Mouse (Mus musculus): ENCODE results near the gene Aldh3a2. TPM values are rescaled to one million over a fixed set of nuclear protein-coding genes. Genes with fewer than 3 reads are reported as not detected.

Aldh3a2 gene
- polyA plus RNA-seq, 1 experiment from 2014 or later = 21.4 TPM

DNA sequence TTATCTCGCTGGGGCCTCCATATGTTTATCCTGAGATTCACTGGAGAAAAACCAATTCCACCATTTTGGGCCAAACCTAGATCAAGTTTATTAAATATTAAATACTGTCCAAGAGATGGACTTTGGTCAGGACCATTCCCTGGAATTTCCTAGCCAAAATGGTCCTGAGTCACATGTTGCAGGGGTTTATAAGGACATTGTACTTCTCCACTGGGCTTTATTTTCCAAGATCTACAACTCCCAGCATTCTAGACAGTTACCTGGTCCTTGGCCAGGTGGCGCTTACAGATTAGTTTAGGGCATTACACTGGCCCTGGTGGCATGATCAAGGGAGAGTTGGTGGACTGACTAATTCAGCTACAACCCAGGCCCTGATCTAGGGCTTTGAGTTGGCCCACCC, 28.3 kb upstream of the Aldh3a2 start:
- 90% methylated on average over 2 of the region's 2 CpGs for WGBS

DNA sequence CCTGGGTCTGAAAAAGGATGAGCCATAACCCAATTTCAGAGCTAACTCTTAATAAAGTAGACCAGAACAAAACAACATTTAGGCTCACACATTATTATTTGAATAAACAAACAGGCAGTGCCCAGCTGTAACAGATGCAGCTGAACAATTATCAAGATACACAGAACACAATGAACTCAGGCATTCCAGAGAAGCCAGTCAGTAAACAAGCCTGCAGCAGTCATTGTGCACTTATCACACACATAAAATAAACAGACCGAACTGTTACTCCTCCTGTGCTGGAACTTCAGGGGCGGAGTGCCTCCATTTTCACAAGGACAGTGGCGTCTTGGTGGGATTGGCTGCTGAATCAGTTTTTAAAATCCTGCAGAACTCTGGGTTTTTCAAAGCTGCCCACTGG, 27.2 kb upstream of the Aldh3a2 start:
- Histone ChIP-seq H3K4me3 (replicated peaks) (no peak overlapping the region), H3K4me2 (replicated peaks) (no peak overlapping the region), H3K9ac (replicated peaks) (no peak overlapping the region), H3K4me1 (replicated peaks) (no peaks in the 10 kb centered on the region), H3K9me3 (no peaks in the 10 kb centered on the region), H3K27me3 (no peaks in the 10 kb centered on the region), H3K27ac (no peak overlapping the region), H3K36me3 (no peaks in the 10 kb centered on the region)
- WGBS = 89% methylated on average over 3 of the region's 3 CpGs
- ATAC-seq = no peak

More for the DNA sequence above, 28.3 kb upstream of the Aldh3a2 start:
- H3K9me3 ChIP-seq = no peaks in the 10 kb centered on the region
- H3K4me3 ChIP-seq (replicated peaks) = no peak overlapping the region
- H3K4me2 ChIP-seq (replicated peaks) = no peak overlapping the region
- H3K27me3 ChIP-seq = no peaks in the 10 kb centered on the region
- H3K4me1 ChIP-seq (replicated peaks) = no peaks in the 10 kb centered on the region
- H3K36me3 ChIP-seq = no peaks in the 10 kb centered on the region
- no peak overlapping the region for H3K27ac ChIP-seq
- no peak for ATAC-seq
- H3K9ac ChIP-seq (replicated peaks) = no peak overlapping the region

DNA sequence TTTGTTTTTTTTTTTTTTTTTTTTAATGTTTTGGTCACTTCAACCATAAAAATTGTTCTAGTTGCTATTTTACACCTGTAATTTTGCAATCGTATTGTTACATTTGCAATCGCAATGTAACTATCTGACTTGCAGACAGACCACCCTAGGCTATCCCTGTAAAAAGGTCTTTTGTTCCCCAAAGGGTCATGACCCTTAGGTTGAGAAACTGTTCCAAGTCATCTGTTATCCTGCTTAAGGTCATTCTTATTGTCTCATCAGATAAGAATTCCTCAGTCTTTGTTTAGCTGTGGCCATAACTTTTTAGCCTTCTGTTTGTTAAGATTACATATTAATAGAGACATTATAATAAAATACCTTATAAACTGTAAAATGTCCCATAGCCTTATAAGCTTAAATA, 26.0 kb upstream of the Aldh3a2 start:
- Histone ChIP-seq H3K4me2 (replicated peaks) (no peak overlapping the region), H3K9me3 (no peaks in the 10 kb centered on the region), H3K4me3 (replicated peaks) (no peak overlapping the region), H3K9ac (replicated peaks) (no peak overlapping the region), H3K36me3 (no peaks in the 10 kb centered on the region), H3K27ac (no peak overlapping the region), H3K27me3 (no peaks in the 10 kb centered on the region), H3K4me1 (replicated peaks) (no peaks in the 10 kb centered on the region)
- no peak for ATAC-seq
- WGBS = 42% methylated on average over 2 of the region's 2 CpGs

DNA sequence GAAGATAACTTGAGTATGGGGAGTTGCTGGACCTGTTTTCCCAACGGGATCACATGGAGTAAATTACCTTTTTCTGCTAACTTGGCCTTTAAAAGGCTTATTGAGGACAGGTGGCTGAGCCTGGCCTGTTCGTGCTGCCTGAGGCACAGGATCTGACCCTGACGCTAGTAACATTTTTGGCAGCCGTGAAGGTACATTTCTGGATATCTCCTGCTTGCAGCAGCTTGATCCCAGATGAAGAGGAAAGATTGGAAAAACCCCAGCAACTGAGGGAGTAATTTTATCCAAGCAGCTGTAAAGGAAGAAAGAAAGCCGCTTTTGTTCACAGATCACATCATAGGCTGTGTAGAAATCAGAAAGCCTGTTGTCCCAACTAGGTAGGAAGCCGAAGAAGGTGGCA, 17.1 kb upstream of the Aldh3a2 start:
- ATAC-seq = no peak
- no peaks in the 10 kb centered on the region for H3K27me3 ChIP-seq
- WGBS = 89% methylated on average over 6 of the region's 6 CpGs
- no peak overlapping the region for H3K4me3 ChIP-seq (replicated peaks)
- no peaks in the 10 kb centered on the region for H3K4me1 ChIP-seq (replicated peaks)
- H3K9ac ChIP-seq (replicated peaks) = no peak overlapping the region
- H3K9me3 ChIP-seq = no peaks in the 10 kb centered on the region
- H3K36me3 ChIP-seq = no peaks in the 10 kb centered on the region
- H3K27ac ChIP-seq = no peak overlapping the region
- H3K4me2 ChIP-seq (replicated peaks) = no peak overlapping the region

DNA sequence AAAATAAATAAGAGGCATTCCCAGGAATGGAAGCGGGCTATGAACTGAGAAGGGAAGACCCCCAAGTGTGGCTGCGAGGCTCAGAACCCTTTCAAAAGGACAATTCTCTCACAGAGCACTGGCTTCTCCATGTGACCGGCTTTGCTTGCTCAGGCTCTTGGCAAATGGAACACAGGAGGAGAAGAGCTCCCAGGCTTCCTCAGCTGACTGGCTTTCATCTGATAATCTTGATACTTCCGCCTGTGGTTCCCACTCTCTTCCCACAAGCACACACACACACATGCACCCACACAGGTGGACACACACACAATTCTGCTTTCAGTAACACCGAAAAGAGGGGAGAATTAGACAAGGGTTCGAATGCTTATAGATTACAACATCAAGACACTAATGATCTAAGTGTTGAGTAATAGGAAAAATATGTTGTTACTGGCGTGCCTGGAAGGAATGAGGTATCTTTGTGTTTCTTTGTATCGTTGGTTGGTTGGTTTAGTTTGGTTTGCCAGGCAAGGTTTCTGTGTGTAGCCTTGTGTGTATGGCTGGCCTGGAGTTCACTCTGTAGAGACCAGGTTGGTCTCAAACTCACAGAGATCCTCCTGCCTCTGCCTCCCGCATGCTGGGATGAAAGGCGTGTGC, 16.3 kb upstream of the Aldh3a2 start:
- H3K36me3 ChIP-seq = no peaks in the 10 kb centered on the region
- H3K9me3 ChIP-seq = no peaks in the 10 kb centered on the region
- H3K9ac ChIP-seq (replicated peaks) = no peak overlapping the region
- ATAC-seq = no peak
- 92% methylated on average over 10 of the region's 10 CpGs for WGBS
- no peak overlapping the region for H3K4me2 ChIP-seq (replicated peaks)
- H3K4me3 ChIP-seq (replicated peaks) = no peak overlapping the region
- H3K4me1 ChIP-seq (replicated peaks) = no peaks in the 10 kb centered on the region
- H3K27me3 ChIP-seq = no peaks in the 10 kb centered on the region
- H3K27ac ChIP-seq = no peak overlapping the region

DNA sequence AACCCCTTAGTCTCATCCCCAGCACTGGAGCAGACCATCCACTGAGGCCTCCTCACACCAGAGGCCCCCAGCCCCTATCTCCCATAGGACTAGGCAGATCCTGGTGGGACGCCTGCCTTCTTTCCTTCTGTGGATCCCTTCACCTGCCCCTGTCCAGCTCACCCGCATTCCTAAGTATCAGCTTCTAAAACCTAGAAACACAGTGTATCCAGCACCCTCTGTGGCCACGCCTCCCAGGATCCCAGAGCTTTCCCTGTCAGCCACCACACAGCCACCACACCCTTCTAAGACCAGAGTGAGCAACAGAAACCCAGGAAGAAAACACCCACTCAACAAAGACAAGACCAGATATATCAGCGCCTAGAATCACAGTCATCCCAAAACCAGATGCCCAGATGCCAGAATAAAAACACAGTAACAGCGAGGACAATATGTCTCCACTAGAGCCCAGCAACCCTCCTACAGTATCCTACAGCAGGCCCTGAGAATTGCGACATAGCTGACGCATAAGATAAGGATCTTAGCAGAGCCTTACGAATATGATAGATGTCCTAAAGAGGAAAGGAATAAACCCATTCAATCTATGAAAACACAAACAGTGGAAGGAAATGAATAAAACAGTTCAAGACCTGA, 11.3 kb upstream of the Aldh3a2 start:
- Histone ChIP-seq H3K9me3 (no peaks in the 10 kb centered on the region), H3K9ac (replicated peaks) (no peak overlapping the region), H3K27ac (no peak overlapping the region), H3K36me3 (no peaks in the 10 kb centered on the region), H3K27me3 (no peaks in the 10 kb centered on the region), H3K4me3 (replicated peaks) (no peak overlapping the region), H3K4me2 (replicated peaks) (no peak overlapping the region), H3K4me1 (replicated peaks) (no peaks in the 10 kb centered on the region)
- WGBS = 87% methylated on average over 8 of the region's 8 CpGs
- no peak for ATAC-seq

DNA sequence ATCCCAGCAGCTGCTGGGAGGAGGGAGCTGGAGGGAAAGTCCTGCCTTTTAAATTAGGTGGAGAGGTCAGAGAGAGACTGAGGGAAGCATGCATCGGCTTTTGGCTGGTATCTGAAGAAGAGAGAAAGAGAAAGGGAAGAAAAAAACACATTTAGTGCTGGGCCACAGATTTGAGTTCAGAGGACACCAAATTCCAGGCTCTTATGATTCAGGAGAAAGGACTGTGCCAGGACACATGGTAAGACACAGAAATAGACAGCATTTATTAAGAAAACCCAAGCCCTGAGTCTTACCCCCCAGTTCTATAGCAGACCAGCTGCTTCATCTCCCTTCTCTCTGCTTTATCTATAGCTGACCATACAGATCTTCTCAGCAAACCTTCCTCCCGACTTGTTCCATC, 10.7 kb upstream of the Aldh3a2 start:
- no peaks in the 10 kb centered on the region for H3K36me3 ChIP-seq
- WGBS = 70% methylated on average over 2 of the region's 2 CpGs
- no peaks in the 10 kb centered on the region for H3K27me3 ChIP-seq
- H3K4me3 ChIP-seq (replicated peaks) = no peak overlapping the region
- no peaks in the 10 kb centered on the region for H3K4me1 ChIP-seq (replicated peaks)
- H3K27ac ChIP-seq = no peak overlapping the region
- no peak overlapping the region for H3K9ac ChIP-seq (replicated peaks)
- no peak for ATAC-seq
- no peak overlapping the region for H3K4me2 ChIP-seq (replicated peaks)
- H3K9me3 ChIP-seq = no peaks in the 10 kb centered on the region

DNA sequence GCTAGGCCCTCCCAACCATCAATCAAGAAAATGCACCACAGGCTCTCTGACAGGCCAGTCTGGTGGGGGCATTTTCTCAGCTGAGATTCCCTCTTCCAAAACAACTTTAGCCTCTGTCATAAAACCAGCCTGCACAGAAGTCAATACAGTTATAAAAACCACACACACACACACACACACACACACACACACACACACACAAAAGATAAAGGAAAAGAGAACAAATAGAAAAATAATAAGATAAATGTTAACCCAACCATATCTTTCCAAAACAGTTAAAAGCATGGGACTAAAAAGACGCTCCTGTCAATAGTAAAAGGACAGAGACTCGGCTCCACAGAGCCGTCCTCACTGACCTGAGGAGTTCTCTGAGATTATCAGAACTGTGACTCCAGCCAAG, 9.2 kb upstream of the Aldh3a2 start:
- 74% methylated on average over 3 of the region's 3 CpGs for WGBS
- Histone ChIP-seq H3K27ac (no peak overlapping the region), H3K9me3 (no peaks in the 10 kb centered on the region), H3K9ac (replicated peaks) (no peak overlapping the region), H3K4me2 (replicated peaks) (no peak overlapping the region), H3K4me3 (replicated peaks) (no peak overlapping the region), H3K4me1 (replicated peaks) (no peaks in the 10 kb centered on the region), H3K27me3 (no peaks in the 10 kb centered on the region), H3K36me3 (no peaks in the 10 kb centered on the region)
- ATAC-seq = no peak

DNA sequence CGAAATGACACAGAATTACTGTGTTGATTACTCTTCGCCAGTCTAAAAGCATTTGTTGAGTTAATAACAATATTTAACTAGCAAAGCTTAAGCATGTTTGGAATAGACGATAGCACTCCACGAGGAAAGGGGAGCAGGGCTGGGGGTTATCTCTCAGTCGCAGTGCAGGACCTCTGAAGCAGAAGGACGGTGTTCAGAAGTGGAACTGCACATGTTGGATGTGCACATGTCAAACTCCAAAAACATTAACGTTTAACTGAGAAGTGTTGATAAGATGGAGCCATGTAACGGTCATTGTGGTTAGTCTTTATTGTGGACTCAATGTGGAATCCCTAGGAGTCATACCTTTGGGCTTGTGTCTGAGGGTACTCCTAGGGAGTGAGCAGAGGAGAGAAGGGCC, 7.8 kb upstream of the Aldh3a2 start:
- Histone ChIP-seq H3K36me3 (no peaks in the 10 kb centered on the region), H3K27ac (no peak overlapping the region), H3K4me2 (replicated peaks) (no peak overlapping the region), H3K4me1 (replicated peaks) (no peaks in the 10 kb centered on the region), H3K27me3 (no peaks in the 10 kb centered on the region), H3K9ac (replicated peaks) (no peak overlapping the region), H3K4me3 (replicated peaks) (no peak overlapping the region), H3K9me3 (no peaks in the 10 kb centered on the region)
- no peak for ATAC-seq
- 86% methylated on average over 8 of the region's 8 CpGs for WGBS

DNA sequence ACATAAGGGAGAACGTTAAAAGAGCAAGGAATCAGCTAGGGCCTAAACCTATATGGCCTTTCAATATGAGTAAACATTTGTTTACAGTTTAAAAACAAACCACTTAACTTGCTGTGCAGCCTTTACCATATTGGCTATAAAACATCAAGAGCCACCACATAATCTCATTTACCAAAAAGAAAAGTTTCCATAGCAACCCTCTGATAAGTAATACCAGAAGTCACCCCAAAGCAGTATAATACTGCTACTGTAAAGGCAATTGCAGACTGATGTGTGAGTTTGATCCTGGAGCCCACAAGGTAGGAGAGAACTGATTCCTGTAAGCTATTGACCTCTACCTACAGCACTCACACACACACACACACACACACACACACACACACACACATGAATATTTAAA, 7.2 kb upstream of the Aldh3a2 start:
- no peaks in the 10 kb centered on the region for H3K27me3 ChIP-seq
- WGBS = 82% methylated on average over 1 of the region's 1 CpGs
- ATAC-seq = no peak
- H3K27ac ChIP-seq = no peak overlapping the region
- H3K4me1 ChIP-seq (replicated peaks) = no peaks in the 10 kb centered on the region
- H3K36me3 ChIP-seq = no peaks in the 10 kb centered on the region
- no peak overlapping the region for H3K4me3 ChIP-seq (replicated peaks)
- no peak overlapping the region for H3K4me2 ChIP-seq (replicated peaks)
- no peak overlapping the region for H3K9ac ChIP-seq (replicated peaks)
- no peaks in the 10 kb centered on the region for H3K9me3 ChIP-seq

DNA sequence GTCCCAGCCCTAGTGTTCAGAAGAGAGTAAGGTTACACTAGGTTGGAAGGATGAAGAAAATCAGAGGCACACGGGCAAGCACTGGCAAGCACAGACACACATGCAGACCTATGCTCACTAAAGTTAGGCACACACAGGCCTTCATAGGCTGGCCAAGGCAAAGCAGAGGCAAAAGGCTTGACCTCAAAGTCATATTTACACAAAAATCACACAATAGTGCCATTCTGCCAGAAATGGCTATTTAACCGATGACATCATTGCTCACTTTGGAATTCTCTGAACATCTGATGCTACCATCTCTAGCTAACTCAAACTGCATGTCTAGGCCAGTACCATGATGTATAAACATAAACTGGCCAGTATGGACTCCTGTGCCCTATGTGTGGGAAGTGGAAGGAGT, 6.7 kb upstream of the Aldh3a2 start:
- H3K9me3 ChIP-seq = no peaks in the 10 kb centered on the region
- no peaks in the 10 kb centered on the region for H3K36me3 ChIP-seq
- H3K4me3 ChIP-seq (replicated peaks) = no peak overlapping the region
- H3K4me2 ChIP-seq (replicated peaks) = no peak overlapping the region
- H3K27me3 ChIP-seq = 0 out of 2 replicates have a peak, but pooled peaks cover under 1% of the 10 kb centered on the region
- no peak overlapping the region for H3K9ac ChIP-seq (replicated peaks)
- no peak overlapping the region for H3K27ac ChIP-seq
- ATAC-seq = no peak
- WGBS = 90% methylated on average over 2 of the region's 2 CpGs
- no peaks in the 10 kb centered on the region for H3K4me1 ChIP-seq (replicated peaks)

DNA sequence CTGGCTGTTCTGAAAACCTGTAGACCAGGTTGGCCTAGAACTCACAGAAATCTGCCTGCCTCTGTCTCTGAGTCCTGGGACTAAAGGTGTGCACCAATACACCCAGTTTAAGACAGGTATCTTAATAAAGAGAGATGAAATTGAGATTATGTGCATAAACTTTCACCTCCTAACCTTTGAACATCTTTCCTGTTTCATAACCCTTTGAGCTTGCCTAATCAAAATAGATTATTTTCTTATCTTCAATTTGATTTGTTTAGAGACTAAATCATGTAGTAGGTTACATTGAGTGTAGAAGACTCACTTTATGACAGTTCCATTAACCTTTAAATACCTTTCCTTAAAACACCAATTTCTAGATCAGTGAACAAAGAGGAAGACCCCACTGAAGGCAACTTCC, 4.3 kb upstream of the Aldh3a2 start:
- Histone ChIP-seq H3K4me2 (replicated peaks) (no peak overlapping the region), H3K36me3 (no peaks in the 10 kb centered on the region), H3K27me3 (0 out of 2 replicates have a peak, but pooled peaks cover 7% of the 10 kb centered on the region), H3K9ac (replicated peaks) (no peak overlapping the region), H3K4me1 (replicated peaks) (0 out of 2 replicates have a peak, but pooled peaks cover 3% of the 10 kb centered on the region), H3K27ac (no peak overlapping the region), H3K9me3 (no peaks in the 10 kb centered on the region), H3K4me3 (replicated peaks) (no peak overlapping the region)
- ATAC-seq = no peak

DNA sequence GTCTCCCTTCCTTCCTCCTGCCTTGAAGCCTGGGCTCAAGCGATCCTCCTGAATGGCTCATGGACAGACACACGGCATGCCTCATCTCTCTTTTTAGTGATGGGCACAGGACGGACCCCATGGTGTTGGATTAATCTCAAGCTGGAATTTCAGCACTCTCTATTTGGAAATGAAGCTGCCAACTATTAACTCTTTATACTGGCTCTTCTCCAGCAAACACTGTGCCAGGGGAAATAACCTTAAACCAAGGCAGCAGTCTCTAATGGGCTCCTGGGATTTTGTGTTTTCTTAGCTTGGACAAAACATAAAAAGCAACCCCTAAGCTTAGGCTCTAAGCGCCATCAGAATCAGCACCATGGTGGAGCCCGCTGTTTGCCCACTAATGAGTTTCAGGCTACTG, 3.1 kb upstream of the Aldh3a2 start:
- H3K4me3 ChIP-seq (replicated peaks) = no peak overlapping the region
- H3K27me3 ChIP-seq = 0 out of 2 replicates have a peak, but pooled peaks cover 7% of the 10 kb centered on the region
- no peak overlapping the region for H3K27ac ChIP-seq
- WGBS = 81% methylated on average over 5 of the region's 5 CpGs
- no peak overlapping the region for H3K9ac ChIP-seq (replicated peaks)
- H3K9me3 ChIP-seq = no peaks in the 10 kb centered on the region
- ATAC-seq = no peak
- no peaks in the 10 kb centered on the region for H3K36me3 ChIP-seq
- H3K4me1 ChIP-seq (replicated peaks) = peaks cover 13% of the 10 kb centered on the region
- H3K4me2 ChIP-seq (replicated peaks) = no peak overlapping the region
